Mouse (Mus musculus): ENCODE data around the gene Ttc29.

- TF ChIP-seq CHD2 (IDR thresholded peaks at IDR 0.05; ENCODE audit: low read depth, low read length) (no peak), ZNF384 (IDR thresholded peaks at IDR 0.05; ENCODE audit: low read depth, low read length) (peak; percentile 88), MAFK (IDR thresholded peaks at IDR 0.05; ENCODE audit: insufficient read depth, low read depth, low read length) (no peak), ZC3H11A (IDR thresholded peaks at IDR 0.05; ENCODE audit: borderline replicate concordance, low read depth, low read length) (no peak)
Measured at GRCm38 (mm10) chr8:78431356-78431755, 218.3 kb downstream of the Ttc29 start.
